Mouse (Mus musculus) adrenal gland, adult 2 months (tissue): ENCODE measurements around the gene Enoph1. TPM values are rescaled to one million over a fixed set of nuclear protein-coding genes. Genes with fewer than 3 reads are reported as not detected.
A peak's percentile ranks its signal among the peaks of the same experiment; 100 is the strongest.

Source experiments
- DNase-seq: peaks from one replicate; pipeline ENCODE4 v3.0.0; 2021
- long read RNA-seq: library from polyadenylated mRNA; stranded (forward); transcript quantifications from one replicate; pipeline ENCODE4 v2.0.0, GENCODE M21; 2021
- polyA plus RNA-seq: library from polyadenylated mRNA; depleted of rRNA; stranded (reverse); fragments of >200 nt; gene quantifications from 2 replicates; pipeline ENCODE4 v1.2.3, GENCODE M21; 2012; rRNA removed
- total RNA-seq, 2 experiments: library from RNA; stranded (reverse); gene quantifications; 2 replicates each; pipeline ENCODE4 v1.2.3; 2021

The Enoph1 gene
- total RNA-seq (10 to 100 TPM; 26.5 to 35.8 TPM), polyA plus RNA-seq (54.3 and 58.6 TPM in 2 replicates)
- long read RNA-seq, transcript Enoph1-202 (6 exons, 1,833 nt), result major isoform, 34 of 39 reads
- long read RNA-seq, partial matches to known transcripts, result 1 of 39 reads
- long read RNA-seq, other reads (novel, unspliced or antisense), result 4 of 39 reads

DNA sequence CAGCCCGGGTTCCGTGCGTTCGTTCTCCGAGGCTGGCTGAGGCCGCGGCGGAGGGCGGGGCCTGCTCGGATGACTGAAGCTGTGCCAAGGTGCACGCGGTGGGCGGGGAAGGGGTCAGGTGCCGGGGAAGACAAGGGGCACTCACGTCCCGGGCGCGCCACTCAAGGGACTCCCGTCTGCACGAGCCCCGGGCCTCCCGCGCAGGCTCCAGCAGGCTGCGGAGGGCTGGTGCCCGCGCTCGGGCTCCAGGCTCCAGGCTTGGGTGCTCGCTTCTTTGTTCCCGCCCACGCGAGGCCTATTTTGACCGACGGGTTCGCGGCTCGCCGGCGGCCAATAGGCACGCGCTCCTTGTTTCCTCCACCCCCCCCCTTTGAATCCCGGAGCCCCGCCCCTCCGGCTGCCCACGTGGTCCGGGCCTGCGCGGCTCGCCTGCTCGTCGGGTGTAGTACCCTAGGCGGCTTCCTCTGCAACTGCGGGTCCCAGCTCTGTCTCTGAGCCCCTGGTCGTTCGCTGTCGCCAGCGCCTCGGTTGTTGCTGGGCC, at the start of gene Enoph1, which contains the start of gene Hnrnpdl:
TSS of gene Enoph1 (plus strand) at position 384 of the 541 bp plus-strand sequence.
TSS of gene Hnrnpdl (minus strand) at position 63 of the 541 bp plus-strand sequence.
- DNase-seq, result peak; percentile 96

GRCm38 (mm10) chr5:99994166-99994565, 45.6 kb upstream of the Enoph1 start:
- peak; percentile 48 for DNase-seq

- no peak for DNase-seq
Observed at GRCm38 (mm10) chr5:99994680-99995079, 45.1 kb upstream of the Enoph1 start.

GRCm38 (mm10) chr5:100000048-100000447, 39.7 kb upstream of the Enoph1 start:
- DNase-seq, result no peak

DNA sequence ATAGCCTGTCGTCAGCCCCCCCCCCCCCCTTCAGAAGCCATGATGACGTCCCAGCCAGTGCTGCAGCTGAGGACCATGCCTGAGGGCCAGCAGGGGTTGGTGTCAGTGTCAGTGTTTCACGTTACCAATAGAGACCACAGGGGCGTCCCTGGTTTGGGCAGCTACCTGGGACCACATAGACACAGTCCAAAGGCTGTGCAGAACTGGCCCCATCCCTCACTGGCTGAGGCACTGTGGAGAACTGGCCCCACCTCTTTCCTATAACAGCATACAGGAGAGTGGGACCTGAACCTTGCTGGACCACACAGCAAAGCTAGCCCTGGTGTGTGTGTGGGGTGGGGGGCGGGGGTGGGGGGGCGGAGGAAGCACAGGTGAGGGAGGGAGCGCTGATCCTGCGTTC, 39.3 kb upstream of the Enoph1 start:
- no peak for DNase-seq

- DNase-seq, result no peak
Observed at GRCm38 (mm10) chr5:100003895-100004294, 35.9 kb upstream of the Enoph1 start.

DNA sequence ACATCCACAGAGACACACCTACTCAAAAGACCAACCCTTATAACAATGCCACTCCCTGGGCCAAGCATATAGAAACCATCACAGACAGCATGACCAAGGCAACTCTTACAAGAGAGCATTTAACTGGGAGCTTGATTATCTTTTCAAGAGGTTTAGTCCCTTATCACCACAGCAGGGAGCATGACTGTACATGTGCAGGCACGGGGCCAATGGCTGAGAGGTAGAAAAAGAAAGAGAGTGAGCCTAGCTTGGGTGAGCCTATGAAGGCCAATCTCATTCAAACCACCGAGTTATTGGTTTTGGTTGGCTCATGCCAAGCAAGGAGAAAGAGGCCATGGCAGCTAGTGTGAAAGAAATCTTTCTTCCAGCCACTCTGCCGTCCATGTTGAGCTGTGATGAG, 34.4 kb upstream of the Enoph1 start:
- DNase-seq, result peak; percentile 28

DNA sequence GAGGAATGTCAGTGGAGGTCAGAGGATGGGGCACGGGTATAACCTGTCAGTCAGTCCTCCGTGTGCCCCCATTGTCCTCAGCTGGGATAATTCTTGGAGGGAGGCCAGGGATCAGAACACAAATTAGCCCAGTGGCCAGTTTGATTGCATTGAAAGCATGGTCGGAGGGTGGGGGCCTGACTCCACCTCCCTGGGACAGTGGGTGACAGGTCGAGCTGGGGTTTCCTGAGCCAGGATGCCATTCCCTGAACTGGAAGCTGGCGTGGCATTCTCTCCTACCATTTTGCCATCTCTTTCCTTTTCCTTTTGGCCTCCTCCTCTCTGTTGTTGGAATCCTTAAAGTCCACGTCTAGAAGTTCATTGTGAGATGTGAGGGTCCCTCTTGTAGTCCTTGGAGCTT, 33.9 kb upstream of the Enoph1 start:
- no peak for DNase-seq

DNA sequence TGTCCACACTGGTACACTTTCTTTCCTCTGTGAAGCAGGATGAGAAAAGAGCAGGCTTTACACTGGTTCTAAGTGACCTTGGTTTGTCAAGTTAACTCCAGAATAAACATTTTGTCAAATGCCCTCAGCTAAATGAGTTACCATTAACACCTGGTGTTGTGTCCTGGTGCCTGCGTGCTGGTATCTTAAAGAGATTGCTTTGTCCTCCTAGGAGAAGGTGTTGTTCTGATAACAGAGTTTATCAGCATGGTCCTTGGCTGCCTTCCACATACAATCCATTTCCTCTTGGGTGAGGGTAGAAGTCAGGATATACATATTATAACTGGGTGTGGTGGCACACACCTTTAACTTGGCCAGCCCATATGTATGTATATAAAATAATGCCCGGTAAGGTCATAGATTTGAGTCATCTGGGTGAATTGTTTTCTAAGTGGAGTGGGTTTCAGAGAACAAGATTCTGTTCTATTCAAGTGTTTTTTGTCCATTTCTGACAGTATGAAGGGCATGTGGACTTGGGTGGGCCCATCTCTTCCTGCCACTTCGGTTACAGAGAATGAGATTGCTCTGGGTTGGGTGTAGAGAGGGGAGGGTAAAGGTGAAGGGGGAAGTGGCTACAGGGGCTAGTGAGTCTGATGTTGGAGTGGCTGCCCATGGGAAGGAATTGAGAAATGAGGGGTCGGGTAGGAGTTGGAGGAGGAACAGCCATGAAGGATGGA, 33.3 kb upstream of the Enoph1 start:
- DNase-seq, result no peak

GRCm38 (mm10) chr5:100007040-100007375, 32.8 kb upstream of the Enoph1 start:
- no peak for DNase-seq

GRCm38 (mm10) chr5:100008485-100008884, 31.3 kb upstream of the Enoph1 start:
- DNase-seq, result no peak

DNA sequence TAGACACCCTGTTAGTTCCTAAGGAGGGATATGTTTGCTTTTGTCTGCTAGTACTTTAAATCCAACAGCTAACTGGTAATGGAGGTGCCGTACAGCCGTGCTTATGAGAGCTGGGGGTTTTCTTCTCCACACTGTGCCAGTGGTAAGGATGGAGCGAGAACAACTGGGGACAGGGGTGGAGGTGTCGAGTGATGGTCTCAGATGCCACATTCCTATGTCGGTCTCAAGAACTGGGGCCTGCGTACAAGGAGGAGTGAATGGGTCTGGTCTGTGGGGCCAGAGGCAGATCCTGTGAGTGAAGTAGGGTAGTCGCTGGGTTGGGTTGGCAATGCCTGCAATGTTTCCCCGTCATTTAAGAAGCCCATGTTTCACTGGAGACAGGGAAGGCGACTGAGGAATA, 27.2 kb upstream of the Enoph1 start:
- no peak for DNase-seq

- DNase-seq, result no peak
Observed at GRCm38 (mm10) chr5:100020089-100020488, 19.7 kb upstream of the Enoph1 start.

DNA sequence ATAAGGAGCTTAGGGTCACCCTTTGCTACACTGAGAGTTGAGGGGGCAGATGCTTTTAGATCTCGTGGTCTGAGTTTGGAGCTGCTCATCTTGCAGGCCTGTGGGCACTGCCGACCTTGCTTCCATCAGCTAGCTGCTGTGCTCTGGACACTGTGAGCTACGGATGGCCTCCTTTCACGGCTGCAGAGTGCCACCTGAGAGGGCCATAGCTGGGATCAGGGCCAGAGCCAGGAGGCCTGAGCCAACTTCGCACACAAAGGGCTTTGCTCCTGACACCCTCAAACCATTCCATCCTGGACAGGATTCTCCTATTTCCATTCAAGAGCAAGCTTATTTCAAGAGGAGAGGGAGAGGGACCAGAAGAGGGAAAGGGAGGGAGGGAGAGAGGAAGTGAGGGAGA, 15.4 kb upstream of the Enoph1 start:
- no peak for DNase-seq

- DNase-seq, result no peak
Observed at GRCm38 (mm10) chr5:100024868-100025267, 14.9 kb upstream of the Enoph1 start.

- DNase-seq, result no peak
Observed at GRCm38 (mm10) chr5:100030069-100030468, 9.7 kb upstream of the Enoph1 start.

- no peak for DNase-seq
Observed at GRCm38 (mm10) chr5:100032107-100032506, 7.7 kb upstream of the Enoph1 start.

GRCm38 (mm10) chr5:100032646-100033045, 7.1 kb upstream of the Enoph1 start:
- no peak for DNase-seq

DNA sequence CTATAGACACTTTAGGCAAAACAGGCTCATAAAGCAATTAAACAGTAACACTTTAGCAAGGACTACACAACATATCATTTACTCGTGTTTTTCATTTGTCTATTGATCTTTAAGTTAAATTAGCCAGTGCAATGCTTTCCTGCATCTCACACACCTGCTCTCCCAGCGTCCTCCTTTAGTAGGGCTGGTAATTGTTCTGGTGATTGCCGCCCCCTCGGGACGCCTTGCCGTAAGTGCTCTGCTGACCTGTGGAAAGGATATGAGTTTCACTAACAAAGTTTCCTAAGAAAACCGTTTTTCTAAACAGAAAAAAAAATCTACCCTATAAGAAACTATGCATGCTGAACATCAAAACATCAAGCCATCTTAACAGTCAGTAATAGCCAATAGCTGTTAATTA, 3.8 kb upstream of the Enoph1 start:
- no peak for DNase-seq

- no peak for DNase-seq
Observed at GRCm38 (mm10) chr5:100036681-100037080, 3.1 kb upstream of the Enoph1 start.

DNA sequence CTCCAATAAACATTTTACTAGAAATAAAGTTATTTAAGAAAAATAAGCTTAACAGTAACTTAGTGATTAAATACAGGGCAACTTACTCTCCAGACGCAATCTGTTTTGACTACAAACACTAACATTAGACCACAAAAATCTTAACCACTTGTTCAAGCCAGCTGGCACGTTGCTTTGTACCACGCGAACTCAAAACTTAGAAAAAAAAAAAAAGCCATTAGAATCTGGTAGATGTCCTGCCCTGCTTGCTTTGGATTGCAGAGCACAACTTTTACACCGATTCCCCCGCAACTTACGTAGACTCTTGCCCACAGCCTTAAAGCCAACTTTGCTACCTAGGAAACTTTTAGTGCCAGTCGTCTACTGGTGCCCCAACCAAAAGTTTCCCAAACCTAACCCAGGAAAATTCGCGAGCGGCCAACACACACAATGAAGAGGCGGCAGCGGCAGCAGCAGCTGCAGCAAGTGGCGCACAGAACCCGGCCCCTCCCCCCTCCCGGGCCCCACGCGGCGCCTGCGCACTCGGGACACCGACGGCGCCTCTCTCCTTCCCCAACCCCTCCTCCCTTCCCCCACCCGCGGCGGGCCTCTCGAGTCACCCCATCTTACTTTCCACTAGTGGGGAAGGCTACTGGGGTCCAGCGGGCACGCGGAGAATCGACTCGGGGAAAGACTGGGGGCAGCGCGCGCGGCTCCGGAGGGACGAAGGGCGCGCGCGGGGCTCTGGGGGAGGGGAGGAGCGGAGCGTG, 1.6 kb upstream of the Enoph1 start:
- peak; percentile 94 for DNase-seq

DNA sequence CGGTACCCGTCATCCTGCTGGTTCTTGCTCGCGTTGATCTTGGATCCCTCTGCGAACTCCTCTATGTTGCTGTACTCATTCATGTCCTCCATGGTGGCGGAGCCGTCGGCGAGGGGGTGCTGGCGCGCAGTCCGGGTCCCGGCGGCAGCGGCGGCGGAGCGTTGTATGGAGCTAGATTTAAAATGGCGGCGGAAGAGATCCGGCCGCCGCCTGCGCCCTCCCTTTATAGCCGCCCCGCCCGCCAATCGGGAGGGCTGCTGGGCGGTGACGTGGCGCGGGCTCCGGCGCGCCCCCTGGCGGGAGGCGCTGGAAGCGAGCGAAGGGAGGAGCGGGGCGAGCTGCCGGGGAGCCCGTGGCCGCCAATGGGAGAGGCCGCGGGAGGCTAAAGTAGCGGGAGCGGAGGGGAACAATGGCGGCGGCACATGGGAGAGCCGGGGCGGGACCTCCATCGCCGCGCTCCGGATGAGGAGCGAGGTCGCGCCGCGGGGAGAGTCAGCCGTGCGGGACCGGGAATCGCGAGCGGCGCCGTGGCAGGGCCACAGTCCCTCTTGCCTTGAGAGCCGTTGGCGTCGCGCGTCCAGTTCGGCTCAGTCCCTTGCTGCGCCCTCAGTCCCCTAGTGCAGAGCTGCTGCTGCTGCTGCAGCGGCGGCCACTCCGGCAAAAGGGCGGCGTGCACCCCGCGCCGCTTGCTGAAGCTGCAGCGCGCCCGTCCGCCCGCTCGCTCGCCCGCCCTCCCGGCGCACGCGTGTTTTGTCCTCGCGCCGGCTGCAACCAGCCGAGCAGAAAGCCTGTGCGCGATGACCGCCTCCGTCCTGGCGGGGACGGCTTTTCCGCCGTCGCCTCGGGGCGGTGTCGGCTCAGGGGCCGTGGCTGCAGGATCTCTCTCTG, 827 bp upstream of the Enoph1 start:
- peak; percentile 99 for DNase-seq
